ENCODE assay signal across 24 mouse cellular contexts in the genomic region with DNA sequence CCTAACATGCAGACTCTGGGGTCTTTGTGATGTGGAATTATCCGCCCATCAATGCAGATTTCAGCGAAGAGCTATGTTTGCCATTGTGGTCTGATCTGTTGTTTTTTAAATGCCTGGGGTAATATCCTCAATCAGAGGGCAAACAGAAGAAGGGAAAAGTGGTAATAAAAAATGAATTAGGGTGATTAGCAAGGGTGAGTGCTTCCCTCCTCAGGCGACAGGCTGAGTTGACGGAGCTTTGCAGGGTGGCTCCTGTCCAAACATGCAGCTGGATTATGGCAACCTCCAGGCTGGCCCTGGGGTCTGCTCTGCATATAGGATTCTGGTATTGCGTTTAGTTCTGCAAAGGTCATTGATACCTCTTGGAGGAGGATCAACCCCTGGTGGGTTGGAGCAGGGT. TPM values are rescaled to one million over a fixed set of nuclear protein-coding genes. Genes with fewer than 3 reads are reported as not detected.
DNase-seq lines count a peak whose midpoint lies in the region; ATAC-seq and TF ChIP-seq lines count a peak whose summit lies in the region.
"Had no signal": no experiment of that assay in that cellular context is flagged by ENCODE, and none has a peak within 500 bp of the region (broad histone marks: within the 10 kb centered on the region; RNA-seq: fewer than 3 reads in every experiment).

No protein-coding gene starts in this region.

- no peaks in the 10 kb centered on the region for H3K9me3 ChIP-seq in forebrain, embryonic 13.5 days (replicated peaks)
- H3K9me3 ChIP-seq in forebrain, embryonic 11.5 days (ENCODE audit: control insufficient read depth, low read length) = no peaks in the 10 kb centered on the region
- no peaks in the 10 kb centered on the region for H3K9me3 ChIP-seq in kidney, postnatal 0 days (replicated peaks; ENCODE audit: low read length)
- H3K9me3 ChIP-seq in neural tube, embryonic 13.5 days = no peaks in the 10 kb centered on the region
- H3K9me3 ChIP-seq in midbrain, postnatal 0 days (ENCODE audit: low read length) = no peaks in the 10 kb centered on the region
- H3K9me3 ChIP-seq: limb, embryonic 15.5 days had no signal

- peaks cover 31% of the 10 kb centered on the region for H3K4me1 ChIP-seq in forebrain, embryonic 13.5 days
- no peaks in the 10 kb centered on the region for H3K4me1 ChIP-seq in forebrain, embryonic 11.5 days (replicated peaks; ENCODE audit: control insufficient read depth, insufficient read depth, low read length)
- H3K4me1 ChIP-seq in kidney, postnatal 0 days (replicated peaks; ENCODE audit: insufficient read depth, low read length) = no peaks in the 10 kb centered on the region
- peaks cover 21% of the 10 kb centered on the region for H3K4me1 ChIP-seq in neural tube, embryonic 13.5 days (replicated peaks)
- peaks cover 5% of the 10 kb centered on the region; the same call in 1 of the 2 replicates for H3K4me1 ChIP-seq in midbrain, postnatal 0 days (ENCODE audit: insufficient read depth, low read length)

- 23% methylated on average over 5 of the region's 5 CpGs for WGBS in forebrain, embryonic 13.5 days
- 64% methylated on average over 5 of the region's 5 CpGs for WGBS in forebrain, embryonic 11.5 days
- 27% methylated on average over 5 of the region's 5 CpGs for WGBS in kidney, postnatal 0 days
- 23% methylated on average over 5 of the region's 5 CpGs for WGBS in neural tube, embryonic 13.5 days
- WGBS in midbrain, postnatal 0 days = 33% methylated on average over 5 of the region's 5 CpGs

- H3K4me3 ChIP-seq in forebrain, embryonic 13.5 days = no peak overlapping the region
- no peak overlapping the region for H3K4me3 ChIP-seq in forebrain, embryonic 11.5 days (ENCODE audit: low read depth, low read length)
- no peak overlapping the region for H3K4me3 ChIP-seq in kidney, postnatal 0 days (replicated peaks; ENCODE audit: low read depth, low read length)
- no peak overlapping the region for H3K4me3 ChIP-seq in neural tube, embryonic 13.5 days
- no peak overlapping the region for H3K4me3 ChIP-seq in midbrain, postnatal 0 days (ENCODE audit: low read depth, low read length)
- H3K4me3 ChIP-seq: heart, adult 2 months; layer of hippocampus, adult 2 months; limb, embryonic 15.5 days had no signal

- H3K4me2 ChIP-seq in forebrain, embryonic 13.5 days = no peak overlapping the region
- H3K4me2 ChIP-seq in forebrain, embryonic 11.5 days (ENCODE audit: low read depth, low read length, severe bottlenecking) = no peak overlapping the region
- no peak overlapping the region for H3K4me2 ChIP-seq in kidney, postnatal 0 days (ENCODE audit: low read length)
- H3K4me2 ChIP-seq in neural tube, embryonic 13.5 days = no peak overlapping the region
- H3K4me2 ChIP-seq in midbrain, postnatal 0 days (ENCODE audit: low read depth, low read length, poor library complexity, severe bottlenecking) = no peak overlapping the region
- H3K4me2 ChIP-seq: limb, embryonic 15.5 days had no signal

- DNase-seq in forebrain, embryonic 11.5 days (ENCODE audit: low spot score) = no peak
- DNase-seq in kidney, postnatal 0 days (ENCODE audit: low spot score) = peak; percentile 50
- DNase-seq in kidney, adult 18-20 months = no peak
- DNase-seq in neural tube, embryonic 10.5 days (ENCODE audit: extremely low spot score, low spot score) = no peak
- DNase-seq in midbrain, postnatal 0 days (ENCODE audit: low spot score) = no peak
- DNase-seq in layer of hippocampus, postnatal 10 days (ENCODE audit: low spot score in 2 of 2) = no peak
- DNase-seq: adrenal gland, postnatal 14 days; cerebellum, adult 11-12 months; cerebellum, postnatal 14 days; embryo, embryonic 11 days; gastrocnemius, postnatal 25 days; heart, adult 2 months; heart, postnatal 36 days; right cerebral cortex, postnatal 14 days; spleen, adult 18-20 months; thymus, adult 2 months had no signal

- H3K36me3 ChIP-seq in forebrain, embryonic 13.5 days (ENCODE audit: poor library complexity, severe bottlenecking) = no peaks in the 10 kb centered on the region
- H3K36me3 ChIP-seq in forebrain, embryonic 11.5 days (ENCODE audit: control insufficient read depth, insufficient read depth, low read length) = no peaks in the 10 kb centered on the region
- H3K36me3 ChIP-seq in kidney, postnatal 0 days (ENCODE audit: insufficient read depth, low read length) = no peaks in the 10 kb centered on the region
- H3K36me3 ChIP-seq in neural tube, embryonic 13.5 days = no peaks in the 10 kb centered on the region
- H3K36me3 ChIP-seq in midbrain, postnatal 0 days (ENCODE audit: insufficient read depth, low read length) = no peaks in the 10 kb centered on the region
- H3K36me3 ChIP-seq: limb, embryonic 15.5 days had no signal

- H3K9ac ChIP-seq in forebrain, embryonic 13.5 days = no peak overlapping the region
- H3K9ac ChIP-seq in forebrain, embryonic 11.5 days (ENCODE audit: low read length) = no peak overlapping the region
- H3K9ac ChIP-seq in kidney, postnatal 0 days (ENCODE audit: low read depth, low read length) = no peak overlapping the region
- no peak overlapping the region for H3K9ac ChIP-seq in neural tube, embryonic 13.5 days
- no peak overlapping the region for H3K9ac ChIP-seq in midbrain, postnatal 0 days (replicated peaks; ENCODE audit: low read length, poor library complexity, severe bottlenecking)
- H3K9ac ChIP-seq: limb, embryonic 15.5 days had no signal

- H3K27ac ChIP-seq in forebrain, embryonic 13.5 days = no peak overlapping the region
- no peak overlapping the region for H3K27ac ChIP-seq in forebrain, embryonic 11.5 days (ENCODE audit: low read depth, low read length)
- no peak overlapping the region for H3K27ac ChIP-seq in kidney, postnatal 0 days
- peak overlapping the region; percentile 29; the same call in 1 of the 2 replicates for H3K27ac ChIP-seq in neural tube, embryonic 13.5 days (replicated peaks)
- 0 out of 2 replicates have a peak overlapping the region, but pooled peaks have one; percentile 6 for H3K27ac ChIP-seq in midbrain, postnatal 0 days (ENCODE audit: low read depth, low read length)
- H3K27ac ChIP-seq: heart, adult 2 months; layer of hippocampus, adult 2 months; limb, embryonic 15.5 days; macrophage had no signal

- ATAC-seq in forebrain, embryonic 13.5 days = peak; percentile 60; the same call in 1 of the 2 replicates
- no peak; the same call in 1 of the 2 replicates for ATAC-seq in forebrain, embryonic 11.5 days (replicated peaks; ENCODE audit: low FRiP score)
- no peak for ATAC-seq in kidney, postnatal 0 days (replicated peaks; ENCODE audit: low FRiP score, low read depth)
- no peak for ATAC-seq in neural tube, embryonic 13.5 days (ENCODE audit: low read depth)
- no peak for ATAC-seq in midbrain, postnatal 0 days (ENCODE audit: low FRiP score)
- ATAC-seq: activated CD4-positive, CD25-positive, alpha-beta regulatory T cell, adult 4 months; CD4-positive, CD25-positive, alpha-beta regulatory T cell, adult 4 months; inflammation-experienced regulatory T-cells, adult 6 months had no signal

- no peaks in the 10 kb centered on the region for H3K27me3 ChIP-seq in forebrain, embryonic 13.5 days
- H3K27me3 ChIP-seq in forebrain, embryonic 11.5 days (ENCODE audit: control insufficient read depth, insufficient read depth, low read length) = no peaks in the 10 kb centered on the region
- H3K27me3 ChIP-seq in kidney, postnatal 0 days (ENCODE audit: insufficient read depth, low read length) = no peaks in the 10 kb centered on the region; the same call in 1 of the 2 replicates
- H3K27me3 ChIP-seq in neural tube, embryonic 13.5 days = peaks cover 12% of the 10 kb centered on the region; the same call in 1 of the 2 replicates
- no peaks in the 10 kb centered on the region for H3K27me3 ChIP-seq in midbrain, postnatal 0 days (ENCODE audit: insufficient read depth, low read length)

- peak; percentile 27; the same call in 1 of the 2 replicates for TF ChIP-seq CTCF in kidney, postnatal 0 days (IDR thresholded peaks at IDR 0.05; ENCODE audit: low read depth)
- TF ChIP-seq CTCF in midbrain, postnatal 0 days (IDR thresholded peaks at IDR 0.05) = peak; percentile 40

RNA-seq across cellular contexts. Expression of a gene that starts 16.5 kb away (rescaled TPM):
- 17.9 and 20.6 TPM in 2 replicates for polyA plus RNA-seq in forebrain, embryonic 13.5 days (2015; fragmentation: Nextera tagmentation; extraction: Ambion mirVana)
- 35.0 and 35.5 TPM in 2 replicates for polyA plus RNA-seq in forebrain, embryonic 11.5 days (2014; fragmentation: Nextera tagmentation; extraction: Ambion mirVana)
- 0.61 and 1.1 TPM in 2 replicates for polyA plus RNA-seq in kidney, postnatal 0 days (2015; fragmentation: Nextera tagmentation; extraction: Ambion mirVana)
- polyA plus RNA-seq in neural tube, embryonic 13.5 days (2015; fragmentation: Nextera tagmentation; extraction: Ambion mirVana) = 22.0 and 22.7 TPM in 2 replicates
- total RNA-seq in midbrain, postnatal 0 days (2014; rRNA removed) = 7.6 and 14.3 TPM in 2 replicates
- 57.0 and 64.7 TPM in 2 replicates for polyA plus RNA-seq in midbrain, postnatal 0 days (2015; fragmentation: Nextera tagmentation; extraction: Ambion mirVana)
- 10 to 100 TPM; 24.3 to 24.4 TPM for total RNA-seq in layer of hippocampus, postnatal 10 days (2021)

Comparison
In these comparisons a context has a peak if more than half of its experiments do, and no peak if none do; other contexts are left out.
1. H3K27ac ChIP-seq: peak in neural tube, embryonic 13.5 days (single experiment) and midbrain, postnatal 0 days (single experiment); none in forebrain, embryonic 13.5 days (single experiment), forebrain, embryonic 11.5 days (single experiment) and kidney, postnatal 0 days (single experiment).